In the genomic region with DNA sequence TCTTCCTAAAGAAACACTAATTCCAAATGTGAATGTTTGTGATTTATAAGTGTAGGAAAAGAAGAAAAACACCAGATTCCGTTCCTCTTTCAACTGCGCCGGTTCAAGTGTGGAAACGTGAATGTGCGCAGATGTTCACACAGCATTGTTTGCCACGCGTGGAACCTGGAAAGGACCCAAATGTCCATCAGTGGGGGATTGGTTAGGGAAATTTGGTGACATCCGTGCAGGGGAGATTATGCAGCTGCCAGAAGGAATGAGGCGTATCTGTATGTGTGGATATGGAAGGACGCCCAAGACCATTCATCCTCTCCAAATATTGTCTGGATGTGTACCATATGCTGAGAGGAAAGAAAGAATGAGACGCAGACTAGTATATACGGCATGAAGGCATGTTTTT, we compare ENCODE assay signal across 10 mouse cellular contexts.
DNase-seq lines count a peak whose midpoint lies in the region; ATAC-seq lines count a peak whose summit lies in the region.
"Had no signal": no experiment of that assay in that cellular context is flagged by ENCODE, and none has a peak within 500 bp of the region (broad histone marks: within the 10 kb centered on the region; RNA-seq: fewer than 3 reads in every experiment).

No protein-coding gene starts in this region.

- no peak overlapping the region for H3K4me2 ChIP-seq in forebrain, embryonic 12.5 days

- ATAC-seq in forebrain, embryonic 12.5 days (ENCODE audit: low FRiP score): no peak

- H3K27me3 ChIP-seq in forebrain, embryonic 12.5 days: no peaks in the 10 kb centered on the region
- no peaks in the 10 kb centered on the region for H3K27me3 ChIP-seq in forebrain, embryonic 10.5 days (ENCODE audit: poor library complexity, severe bottlenecking)

- no peak overlapping the region for H3K9ac ChIP-seq in forebrain, embryonic 12.5 days

- H3K4me3 ChIP-seq in forebrain, embryonic 12.5 days (replicated peaks): no peak overlapping the region
- H3K4me3 ChIP-seq in forebrain, embryonic 10.5 days: no peak overlapping the region

- peaks cover 35% of the 10 kb centered on the region for H3K4me1 ChIP-seq in forebrain, embryonic 12.5 days
- peaks cover 18% of the 10 kb centered on the region for H3K4me1 ChIP-seq in forebrain, embryonic 10.5 days

- WGBS in forebrain, embryonic 12.5 days: 82% methylated on average over 12 of the region's 12 CpGs
- WGBS in forebrain, embryonic 10.5 days: 96% methylated on average over 12 of the region's 12 CpGs

- DNase-seq in forebrain, embryonic 10.5 days (ENCODE audit: extremely low spot score, low spot score): no peak
- DNase-seq in kidney, postnatal 4 days: peak; percentile 64 to 69
- DNase-seq in kidney, postnatal 36 days: no peak
- peak; percentile 54 for DNase-seq in right cerebral cortex, postnatal 25 days
- DNase-seq in right cerebral cortex, postnatal 14 days: no peak
- peak; percentile 41 for DNase-seq in telencephalon, adult 2 months (ENCODE audit: low read depth, low spot score)
- no peak for DNase-seq in gastrocnemius, postnatal 25 days
- DNase-seq: adrenal gland, postnatal 10 days; cerebellum, adult 9-10 months had no signal

- 0 out of 2 replicates have a peak overlapping the region, but pooled peaks have one; percentile 47 for H3K27ac ChIP-seq in forebrain, embryonic 12.5 days
- no peak overlapping the region for H3K27ac ChIP-seq in forebrain, embryonic 10.5 days

- H3K36me3 ChIP-seq in forebrain, embryonic 12.5 days (replicated peaks): peaks cover 5% of the 10 kb centered on the region
- peaks cover 8% of the 10 kb centered on the region; the same call in 1 of the 2 replicates for H3K36me3 ChIP-seq in forebrain, embryonic 10.5 days (replicated peaks)

- no peaks in the 10 kb centered on the region for H3K9me3 ChIP-seq in forebrain, embryonic 12.5 days
- no peaks in the 10 kb centered on the region for H3K9me3 ChIP-seq in forebrain, embryonic 10.5 days

Comparison
In these comparisons a context has a peak if more than half of its experiments do, and no peak if none do; other contexts are left out.
1. DNase-seq: peak in kidney, postnatal 4 days (2 of 2), right cerebral cortex, postnatal 25 days (single experiment) and telencephalon, adult 2 months (single experiment); none in forebrain, embryonic 10.5 days (single experiment), kidney, postnatal 36 days (0 of 2), right cerebral cortex, postnatal 14 days (single experiment) and gastrocnemius, postnatal 25 days (single experiment).